Mouse (Mus musculus) liver, embryonic 11.5 days (tissue): ENCODE data around the gene Slc43a1. TPM values are rescaled to one million over a fixed set of nuclear protein-coding genes. Genes with fewer than 3 reads are reported as not detected.
"Not testable (repeated sequence)": the region's sequence is repeated elsewhere in the genome, so short reads cannot be mapped to it uniquely, and the experiment has no call there.

ENCODE experiments used
- ATAC-seq: fragments of 200-750 bp; cut with Nextera tagmentation; replicated peaks from 2 replicates; pipeline ENCODE4 v1.8.0; 2017; ENCODE audit warnings: moderate number of reproducible peaks, mild to moderate bottlenecking, moderate TSS enrichment, moderate library complexity; ENCODE audit not compliant: low FRiP score
- DNase-seq: peaks from one replicate; pipeline ENCODE4 v3.0.0-alpha.2; 2017; ENCODE audit warnings: low spot score
- H3K27ac ChIP-seq: fragments of 300-500 bp; sonication (generic); 2 replicates; pipeline ENCODE4 v1.5.1; 2014; ENCODE audit warnings: mild to moderate bottlenecking, low read depth, low read length, control low read depth
- H3K27me3 ChIP-seq: fragments of 300-500 bp; sonication (generic); replicated peaks from 2 replicates; pipeline ENCODE4 v1.6.1; 2014; ENCODE audit warnings: low read length, mixed read lengths; ENCODE audit not compliant: control insufficient read depth, insufficient read depth
- H3K36me3 ChIP-seq: fragments of 300-500 bp; sonication (generic); 2 replicates; pipeline ENCODE4 v1.6.1; 2014; ENCODE audit warnings: mild to moderate bottlenecking, low read length, moderate library complexity, mixed read lengths; ENCODE audit not compliant: control insufficient read depth, insufficient read depth
- H3K4me1 ChIP-seq: fragments of 300-500 bp; sonication (generic); replicated peaks from 2 replicates; pipeline ENCODE4 v1.6.1; 2014; ENCODE audit warnings: low read length, mixed read lengths; ENCODE audit not compliant: control insufficient read depth, insufficient read depth
- H3K4me2 ChIP-seq: fragments of 300-500 bp; sonication (generic); 2 replicates; pipeline ENCODE4 v1.6.1; 2014; ENCODE audit warnings: mild to moderate bottlenecking, control low read depth, moderate library complexity
- H3K4me3 ChIP-seq: fragments of 300-500 bp; sonication (generic); 2 replicates; pipeline ENCODE4 v1.5.1; 2014; ENCODE audit warnings: low read depth, low read length, control low read depth
- H3K9ac ChIP-seq: fragments of 300-500 bp; sonication (generic); 2 replicates; pipeline ENCODE4 v1.6.1; 2014; ENCODE audit warnings: low read depth, low read length, control low read depth
- H3K9me3 ChIP-seq: fragments of 300-500 bp; sonication (generic); 2 replicates; pipeline ENCODE4 v1.6.1; 2016; ENCODE audit warnings: low read length, inconsistent platforms, mixed read lengths; ENCODE audit not compliant: control insufficient read depth
- WGBS: fragments of 180-500 bp; shearing (Covaris S2); extraction: QIAGEN DNeasy Blood & Tissue Kit; methylation state at CpG from one replicate; pipeline ENCODE4 v1.1.7; 2014; 5-methylcytosine and 5-hydroxymethylcytosine counted together
- polyA plus RNA-seq: library from polyadenylated mRNA; unstranded; fragments of >200 nt; fragmentation: Nextera tagmentation; extraction: Ambion mirVana; gene quantifications from 2 replicates; pipeline ENCODE4 v1.2.1, GENCODE M21; 2014

Slc43a1 gene
- polyA plus RNA-seq, 1 experiment from 2014 or later: 83.2 TPM

GRCm38 (mm10) chr2:84890045-84890340 is 51.3 kb downstream of the Slc43a1 start:
- no peak overlapping the region for H3K9ac ChIP-seq
- H3K27ac ChIP-seq: no peak overlapping the region
- no peaks in the 10 kb centered on the region for H3K9me3 ChIP-seq
- peak; percentile 63 for ATAC-seq
- peaks cover 11% of the 10 kb centered on the region for H3K4me1 ChIP-seq
- no peak overlapping the region for H3K4me3 ChIP-seq
- WGBS: 3% methylated on average over 5 of the region's 5 CpGs
- peaks cover 75% of the 10 kb centered on the region for H3K27me3 ChIP-seq
- H3K36me3 ChIP-seq: no peaks in the 10 kb centered on the region
- no peak overlapping the region for H3K4me2 ChIP-seq
- no peak for DNase-seq

GRCm38 (mm10) chr2:84893359-84893758 is 54.7 kb downstream of the Slc43a1 start:
- peaks cover 41% of the 10 kb centered on the region for H3K27me3 ChIP-seq
- ATAC-seq (no peak), DNase-seq (no peak)
- H3K9ac ChIP-seq: no peak overlapping the region
- H3K9me3 ChIP-seq: no peaks in the 10 kb centered on the region
- H3K4me1 ChIP-seq: no peaks in the 10 kb centered on the region
- H3K4me2 ChIP-seq: no peak overlapping the region
- H3K4me3 ChIP-seq: no peak overlapping the region
- H3K36me3 ChIP-seq: no peaks in the 10 kb centered on the region
- no peak overlapping the region for H3K27ac ChIP-seq
- 50% methylated on average over 6 of the region's 6 CpGs for whole genome bisulfite sequencing

GRCm38 (mm10) chr2:84895495-84896198 is 57.0 kb downstream of the Slc43a1 start:
- Histone ChIP-seq H3K27me3 (peaks cover 21% of the 10 kb centered on the region), H3K27ac (no peak overlapping the region), H3K36me3 (no peaks in the 10 kb centered on the region), H3K9ac (no peak overlapping the region), H3K4me2 (no peak overlapping the region), H3K9me3 (no peaks in the 10 kb centered on the region), H3K4me1 (no peaks in the 10 kb centered on the region), H3K4me3 (no peak overlapping the region)
- DNase-seq (no peak), ATAC-seq (no peak; the same call in 1 of the 2 replicates)
- WGBS: 49% methylated on average over 4 of the region's 4 CpGs

- not testable (repeated sequence) for H3K36me3 ChIP-seq, H3K9ac ChIP-seq, H3K4me2 ChIP-seq, H3K4me1 ChIP-seq, H3K4me3 ChIP-seq, DNase-seq, H3K9me3 ChIP-seq, H3K27ac ChIP-seq, ATAC-seq
- 82% methylated on average over 6 of the region's 6 CpGs for WGBS
- H3K27me3 ChIP-seq: peaks cover 16% of the 10 kb centered on the region
These were observed 58.0 kb downstream of the Slc43a1 start for GRCm38 (mm10) chr2:84896686-84897085.

GRCm38 (mm10) chr2:84912722-84913121 is 74.1 kb downstream of the Slc43a1 start:
- DNase-seq: peak; percentile 22
- no peaks in the 10 kb centered on the region for H3K27me3 ChIP-seq

More at GRCm38 (mm10) chr2:84912722-84913121, 74.1 kb downstream of the Slc43a1 start:
- ATAC-seq: no peak
- H3K4me3 ChIP-seq: no peak overlapping the region
- H3K4me2 ChIP-seq: no peak overlapping the region
- H3K27ac ChIP-seq: no peak overlapping the region
- no peak overlapping the region for H3K9ac ChIP-seq
- H3K36me3 ChIP-seq: no peaks in the 10 kb centered on the region
- no peaks in the 10 kb centered on the region for H3K9me3 ChIP-seq
- 63% methylated on average over 3 of the region's 3 CpGs for WGBS
- peaks cover 8% of the 10 kb centered on the region; the same call in 1 of the 2 replicates for H3K4me1 ChIP-seq

Other genes starting within 250 kb of the Slc43a1 start
- gene Ctnnd1, start 188.1 kb upstream of the Slc43a1 start, polyA plus RNA-seq: 21.9 and 27.1 TPM in 2 replicates
- 0.18 and 0.22 TPM in 2 replicates for gene Btbd18, start 179.8 kb upstream of the Slc43a1 start, polyA plus RNA-seq
- gene Selenoh, start 168.1 kb upstream of the Slc43a1 start, polyA plus RNA-seq: 241 and 264 TPM in 2 replicates
- gene Gm28635, start 160.8 kb upstream of the Slc43a1 start, polyA plus RNA-seq: not detected in 2 replicates
- 43.4 and 44.9 TPM in 2 replicates for gene Med19, start 160.4 kb upstream of the Slc43a1 start, polyA plus RNA-seq
- gene Tmx2, start 159.7 kb upstream of the Slc43a1 start, polyA plus RNA-seq: 115 and 125 TPM in 2 replicates
- 26.5 and 28.8 TPM in 2 replicates for gene Zdhhc5, start 123.7 kb upstream of the Slc43a1 start, polyA plus RNA-seq
- 59.3 and 63.4 TPM in 2 replicates for gene Clp1, start 111.5 kb upstream of the Slc43a1 start, polyA plus RNA-seq
- gene Ypel4, start 104.8 kb upstream of the Slc43a1 start, polyA plus RNA-seq: 11.4 and 14.2 TPM in 2 replicates
- 2.9 and 3.3 TPM in 2 replicates for gene Gm19426, start 95.2 kb upstream of the Slc43a1 start, polyA plus RNA-seq
- 38.4 and 43.2 TPM in 2 replicates for gene Serping1, start 63.4 kb upstream of the Slc43a1 start, polyA plus RNA-seq
- 112 and 114 TPM in 2 replicates for gene Ube2l6, start 40.0 kb upstream of the Slc43a1 start, polyA plus RNA-seq
- 0.25 TPM in 1 of 2 replicates, not detected in the other for gene Smtnl1, start 16.2 kb upstream of the Slc43a1 start, polyA plus RNA-seq
- gene Timm10, start 11.9 kb upstream of the Slc43a1 start, polyA plus RNA-seq: 84.3 and 84.5 TPM in 2 replicates
- gene Rtn4rl2, start 47.9 kb downstream of the Slc43a1 start, polyA plus RNA-seq: 0.66 and 1.2 TPM in 2 replicates
- 107 and 111 TPM in 2 replicates for gene Slc43a3, start 97.7 kb downstream of the Slc43a1 start, polyA plus RNA-seq
- 67.2 and 96.9 TPM in 2 replicates for gene Prg2, start 141.6 kb downstream of the Slc43a1 start, polyA plus RNA-seq
- gene Prg3, start 149.4 kb downstream of the Slc43a1 start, polyA plus RNA-seq: 10.2 and 16.7 TPM in 2 replicates
- 338 and 381 TPM in 2 replicates for gene Ssrp1, start 198.4 kb downstream of the Slc43a1 start, polyA plus RNA-seq
- gene P2rx3, start 198.6 kb downstream of the Slc43a1 start, polyA plus RNA-seq: 0.95 and 1.1 TPM in 2 replicates
- 3.4 and 3.7 TPM in 2 replicates for gene Tnks1bp1, start 209.2 kb downstream of the Slc43a1 start, polyA plus RNA-seq